Mouse (Mus musculus): ENCODE data around the gene Ube2ql1. TPM values are rescaled to one million over a fixed set of nuclear protein-coding genes. Genes with fewer than 3 reads are reported as not detected.

Ube2ql1 gene
- polyA plus RNA-seq (2015; fragmentation: Nextera tagmentation; extraction: Ambion mirVana) = not detected in 2 replicates

DNA sequence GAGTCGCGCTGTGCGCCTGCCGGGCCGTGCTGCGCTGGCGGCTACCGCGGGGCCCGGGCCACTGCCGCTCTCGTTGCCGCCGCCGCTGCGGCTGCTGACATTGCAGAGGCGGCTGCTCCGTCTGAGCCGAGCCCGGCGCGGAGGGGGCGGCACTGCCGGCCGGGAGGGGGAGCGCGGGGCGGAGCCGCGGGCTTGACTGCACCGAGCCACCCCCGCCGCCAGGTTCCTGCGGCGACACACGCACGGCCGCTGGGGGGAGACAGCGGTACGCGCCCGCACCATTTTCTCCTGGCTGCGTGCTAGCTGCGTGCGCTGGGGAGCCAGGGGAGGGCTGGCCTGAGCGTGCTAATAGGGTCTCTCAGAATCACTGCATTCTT is at the start of gene Ube2ql1:
Gene Ube2ql1 (minus strand): TSS at position 131 of the 377 bp plus-strand sequence.

Other genes with a start within 250 kb of the Ube2ql1 start
- 95.3 and 98.4 TPM in 2 replicates for gene Nsun2, start 206.1 kb downstream of the Ube2ql1 start, polyA plus RNA-seq (2015; fragmentation: Nextera tagmentation; extraction: Ambion mirVana)
- 4.0 and 4.1 TPM in 2 replicates for gene Tent4a, start 205.3 kb downstream of the Ube2ql1 start, polyA plus RNA-seq (2015; fragmentation: Nextera tagmentation; extraction: Ambion mirVana)
- gene Srd5a1, start 128.4 kb downstream of the Ube2ql1 start, polyA plus RNA-seq (2015; fragmentation: Nextera tagmentation; extraction: Ambion mirVana) = 3.5 and 4.4 TPM in 2 replicates
- gene Med10, start 62.5 kb upstream of the Ube2ql1 start, polyA plus RNA-seq (2015; fragmentation: Nextera tagmentation; extraction: Ambion mirVana) = 75.4 and 77.9 TPM in 2 replicates